Mouse (Mus musculus) retina, postnatal 1 day (tissue): Measurements from ENCODE around the gene Fermt3.

Source experiments
- DNase-seq: peaks from one replicate; pipeline ENCODE4 v3.0.0-alpha.2; 2012

The Fermt3 gene

DNA sequence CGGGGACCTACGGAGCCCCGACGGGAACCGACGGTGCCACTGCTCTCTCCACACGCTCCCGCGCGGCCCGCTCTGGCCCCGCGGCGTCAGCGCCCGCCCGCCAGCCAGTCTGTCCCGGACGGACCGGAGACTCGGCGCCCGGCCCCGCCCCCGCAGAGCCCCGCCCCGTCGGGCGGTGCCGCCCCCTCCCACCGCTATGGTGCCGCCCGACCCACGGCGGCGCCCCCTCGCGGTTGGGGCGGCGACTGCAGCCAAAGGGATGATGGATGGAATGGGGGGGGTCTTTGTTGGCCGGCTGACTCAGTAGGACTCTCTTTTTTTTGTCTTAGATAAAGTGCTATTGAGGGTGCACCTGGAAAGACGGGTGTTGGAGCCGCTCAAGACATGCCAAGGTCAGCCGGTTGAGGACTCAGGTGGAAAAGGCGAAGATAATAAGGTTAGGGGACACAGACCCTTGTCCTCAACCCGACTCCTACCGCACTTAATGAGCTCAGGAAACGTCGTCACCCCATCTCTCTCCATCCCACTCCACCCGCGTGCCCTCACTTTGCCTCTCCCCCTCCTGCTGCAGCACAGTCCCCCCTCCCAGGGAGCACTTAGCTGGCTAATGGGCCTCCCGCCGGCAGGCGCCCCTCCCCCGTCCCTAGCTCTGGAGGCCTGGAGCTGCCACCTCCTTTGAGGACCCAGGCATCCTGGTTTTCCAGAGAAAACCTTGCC lies 49.4 kb downstream of the Fermt3 start:
- peak; percentile 78 for DNase-seq

DNA sequence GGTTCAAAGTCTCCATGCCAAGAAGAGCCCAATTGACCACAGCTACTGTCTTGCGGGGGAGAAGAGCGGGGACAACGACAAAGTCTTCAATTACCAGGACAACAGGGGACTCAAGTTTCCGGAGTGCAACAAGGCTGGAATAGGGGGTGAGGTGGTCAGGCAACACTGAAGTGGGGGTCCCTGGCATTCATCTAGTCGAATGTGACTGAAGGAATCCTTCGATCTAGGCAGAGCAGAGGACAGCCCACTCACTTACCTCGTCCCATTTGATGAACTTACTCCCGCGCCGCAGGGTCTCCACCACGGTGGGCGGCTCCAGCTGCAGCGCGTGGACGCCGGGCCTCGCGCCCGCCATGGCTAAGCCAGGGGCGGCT lies 50.0 kb downstream of the Fermt3 start:
- no peak for DNase-seq

DNA sequence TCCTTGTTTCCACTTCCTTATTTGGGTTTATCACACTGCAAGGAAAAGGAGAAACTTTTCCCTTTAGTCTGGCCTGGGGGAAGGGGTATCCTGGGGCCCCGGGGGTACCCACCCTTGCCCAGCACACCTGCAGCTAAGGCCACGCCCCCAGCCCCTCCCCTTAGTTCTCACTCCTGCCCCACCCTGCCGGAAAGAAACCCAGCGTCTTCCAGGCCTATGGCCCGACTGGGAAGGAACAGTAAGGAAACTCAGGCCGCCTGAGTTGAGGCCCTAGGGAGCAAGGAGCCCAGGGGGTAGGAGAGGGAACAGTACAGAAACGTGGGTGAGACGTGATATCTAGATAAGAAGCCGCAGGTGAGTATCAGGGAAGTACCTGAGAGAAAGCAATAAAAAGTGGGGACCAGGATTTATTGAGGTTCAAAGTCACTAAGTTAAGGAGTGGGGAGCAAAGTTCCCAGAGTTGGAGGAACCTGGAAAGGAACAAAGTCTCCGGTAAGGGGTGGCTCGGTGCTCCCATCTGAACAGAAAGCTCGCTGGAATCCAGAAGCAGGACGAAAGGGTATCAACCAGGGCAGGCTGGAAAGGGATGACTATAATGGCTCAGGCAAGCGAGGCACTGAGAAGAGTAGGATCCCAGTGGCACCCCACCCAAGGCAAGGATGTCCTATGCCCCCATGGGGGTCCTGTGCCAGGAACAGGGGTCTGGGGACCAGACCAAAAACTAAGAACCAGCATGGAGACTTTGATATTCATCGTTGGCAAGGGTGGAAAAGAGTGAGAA lies 50.6 kb downstream of the Fermt3 start:
- no peak for DNase-seq

DNA sequence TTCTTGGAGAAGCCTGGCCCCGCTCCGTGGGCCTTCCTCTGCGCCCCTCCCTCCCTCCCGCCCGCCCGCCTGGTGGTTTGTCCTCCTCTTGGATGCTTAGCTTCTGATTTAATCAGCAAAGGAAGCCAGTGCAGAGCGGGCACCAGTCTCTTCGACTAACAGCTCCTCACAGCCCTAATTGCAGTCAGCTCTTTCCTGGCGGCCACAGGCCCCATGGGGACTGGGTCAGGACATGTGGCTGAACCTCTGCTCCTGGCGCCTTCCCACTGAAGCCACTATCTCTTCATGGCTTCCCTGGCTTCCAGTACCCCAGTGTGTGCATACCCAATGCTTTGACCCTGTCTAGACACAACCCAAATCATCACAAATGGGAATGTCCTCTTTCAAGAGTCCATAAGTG lies 62.8 kb downstream of the Fermt3 start:
- DNase-seq: no peak

DNA sequence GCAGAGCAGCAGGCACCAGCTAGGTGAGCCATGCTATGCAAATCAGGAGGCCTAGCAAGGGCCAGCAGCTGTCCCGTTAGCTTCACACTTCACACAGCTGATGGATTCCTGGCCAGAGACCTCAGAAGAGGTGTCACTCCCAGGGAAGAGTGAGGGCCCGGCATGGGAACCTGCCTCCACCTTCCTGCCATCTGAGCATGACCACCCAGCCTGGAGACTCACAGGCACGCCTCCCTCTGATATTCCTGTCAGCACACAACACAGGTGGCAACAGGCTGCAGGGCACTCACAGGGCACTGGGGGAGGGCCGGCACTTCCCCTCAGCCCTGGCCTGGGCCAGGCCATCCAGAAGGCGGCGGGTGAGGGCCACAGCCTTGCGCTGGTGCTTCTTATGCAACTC lies 63.8 kb downstream of the Fermt3 start:
- no peak for DNase-seq

DNA sequence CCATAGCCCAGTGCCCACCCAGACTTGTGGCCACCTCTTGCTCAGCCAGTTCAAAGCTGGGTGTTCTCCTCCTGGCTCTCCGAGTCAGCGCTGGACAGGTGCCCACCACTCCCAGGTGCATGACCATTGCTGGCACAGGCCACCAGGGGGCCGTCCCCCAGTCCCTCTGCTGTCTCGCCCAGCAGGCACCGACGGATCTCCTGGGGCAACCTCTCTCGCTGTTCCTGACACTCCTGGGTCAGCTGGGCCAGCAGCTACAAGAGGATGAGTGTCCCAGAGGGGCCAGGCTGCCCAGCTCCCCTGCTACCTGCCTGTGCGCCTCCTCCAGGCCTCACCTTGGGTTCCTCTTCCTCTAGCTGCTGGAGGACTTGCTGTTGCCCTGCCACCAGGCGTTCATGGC lies 65.2 kb downstream of the Fermt3 start:
- DNase-seq: peak; percentile 42

DNA sequence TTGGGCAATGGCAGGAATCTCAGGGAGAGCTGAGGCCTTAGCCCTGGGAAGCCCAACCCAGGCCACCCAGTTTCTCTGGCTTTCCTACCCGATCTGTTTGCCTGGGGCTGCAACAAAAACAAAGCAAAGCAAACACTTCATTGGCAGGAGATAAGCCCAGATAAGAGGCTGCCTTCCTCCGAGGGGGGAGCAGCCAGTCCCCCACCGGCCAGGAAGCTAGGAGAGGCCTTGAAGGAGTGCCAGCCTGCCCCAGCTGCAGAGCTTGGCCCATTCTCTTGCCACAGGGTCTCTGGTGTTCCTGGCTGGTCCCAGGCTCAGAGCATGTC lies 66.6 kb downstream of the Fermt3 start:
- DNase-seq: no peak

DNA sequence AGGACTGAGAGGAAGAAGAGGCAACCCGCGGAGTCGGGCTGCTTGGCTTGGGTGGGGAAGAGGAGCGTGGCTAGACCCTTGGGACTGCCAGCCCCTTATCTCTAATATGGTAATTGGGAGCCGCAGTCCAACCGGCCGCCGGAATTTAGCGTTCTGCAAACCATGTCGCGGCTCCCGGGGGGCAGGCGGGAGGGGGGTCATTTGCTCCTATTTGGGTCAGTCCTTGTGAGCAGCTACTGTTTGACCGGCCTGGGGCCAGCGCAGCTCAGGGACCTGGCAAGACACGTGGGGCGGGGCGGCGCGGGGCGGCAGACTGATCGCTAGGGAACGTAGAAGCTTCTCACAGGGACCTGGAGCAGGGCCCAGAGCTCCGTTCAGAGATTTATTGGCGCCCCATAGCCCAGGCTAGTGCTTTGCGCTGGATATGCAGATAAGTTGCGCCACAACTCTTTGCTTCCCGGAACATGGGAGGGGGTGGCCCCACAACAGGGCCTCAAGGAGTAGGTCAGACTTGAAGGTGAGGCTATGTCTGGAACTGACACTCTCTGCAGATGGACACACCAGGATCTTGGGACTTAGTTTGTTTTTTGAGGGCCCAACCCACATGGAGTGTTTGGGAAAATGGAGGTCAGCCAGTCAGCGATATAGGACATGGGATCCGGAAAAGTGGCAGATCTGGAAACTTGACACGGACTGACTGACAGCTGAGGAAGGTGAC lies 67.1 kb downstream of the Fermt3 start:
- DNase-seq: peak; percentile 80

DNA sequence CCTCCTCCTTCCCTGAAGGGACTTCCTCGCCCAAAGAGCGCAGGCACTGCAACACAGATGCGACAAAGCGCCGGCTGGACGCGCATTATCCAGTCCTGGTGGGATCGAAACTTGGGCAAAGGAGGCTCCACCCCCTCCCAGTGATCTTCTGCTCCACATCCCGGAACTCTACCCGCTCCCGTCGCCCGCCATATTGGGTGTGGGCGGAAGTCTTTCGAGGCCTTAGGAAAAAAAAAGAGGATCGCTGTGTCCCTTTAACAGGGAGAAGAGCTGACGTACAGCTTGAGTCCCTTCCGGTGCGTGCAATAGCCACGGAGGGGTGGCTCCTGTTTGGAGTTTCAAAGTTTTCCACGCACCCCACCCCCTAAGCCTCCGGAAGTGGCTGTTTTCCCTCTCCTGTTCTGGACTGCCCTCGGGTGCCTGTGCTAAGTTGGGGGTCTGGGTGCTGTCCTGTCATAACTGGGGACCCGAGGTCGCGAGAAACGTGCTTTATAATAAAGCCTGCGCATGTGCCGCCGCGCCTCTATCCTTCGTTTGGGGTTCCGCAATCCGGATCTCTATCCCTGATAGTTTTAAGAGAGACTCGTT lies 67.8 kb downstream of the Fermt3 start:
- peak; percentile 97 for DNase-seq

DNA sequence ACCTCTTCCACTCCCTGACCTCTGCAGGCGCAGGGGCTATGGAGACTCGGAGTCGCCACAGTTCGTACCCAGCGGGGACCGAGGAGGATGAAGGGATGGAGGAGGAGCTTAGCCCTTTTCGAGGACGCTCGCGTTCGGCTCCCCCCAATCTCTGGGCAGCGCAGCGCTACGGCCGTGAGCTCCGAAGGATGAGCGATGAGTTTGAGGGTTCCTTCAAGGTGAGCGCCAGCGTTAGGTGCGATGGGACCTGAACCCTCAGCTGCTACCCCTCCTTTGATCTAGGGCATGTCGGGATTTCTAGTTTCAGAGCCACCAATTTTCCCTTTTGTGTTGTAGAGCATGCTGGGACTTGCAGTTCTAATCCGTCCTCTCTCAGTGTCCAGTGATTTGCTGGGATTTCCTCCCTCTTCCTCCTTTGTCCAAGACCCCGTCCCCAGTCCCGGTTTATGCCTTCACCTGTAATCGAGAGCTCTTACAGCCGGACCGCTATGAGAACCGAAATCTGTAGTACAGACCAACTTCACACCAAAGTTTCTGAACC lies 68.6 kb downstream of the Fermt3 start:
- DNase-seq: peak; percentile 83

DNA sequence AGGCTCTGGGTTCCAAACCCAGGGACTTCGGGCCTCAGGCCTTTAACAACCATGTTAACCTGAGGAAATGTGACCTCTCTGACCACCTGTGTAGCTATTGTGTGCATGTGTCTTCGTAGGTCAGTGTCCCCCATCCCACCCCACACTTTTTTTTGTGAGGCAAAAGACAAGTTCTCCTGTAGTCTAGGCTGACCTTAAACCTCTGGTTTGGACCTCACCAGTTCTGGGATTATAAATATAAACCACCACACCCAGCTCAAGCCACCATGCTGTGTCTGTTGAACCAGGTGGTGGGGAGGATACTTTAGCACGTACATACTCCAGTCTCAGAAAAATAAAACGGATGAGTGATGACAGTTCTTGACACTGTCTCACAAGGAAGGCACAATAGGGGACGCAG lies 69.3 kb downstream of the Fermt3 start:
- no peak for DNase-seq

DNA sequence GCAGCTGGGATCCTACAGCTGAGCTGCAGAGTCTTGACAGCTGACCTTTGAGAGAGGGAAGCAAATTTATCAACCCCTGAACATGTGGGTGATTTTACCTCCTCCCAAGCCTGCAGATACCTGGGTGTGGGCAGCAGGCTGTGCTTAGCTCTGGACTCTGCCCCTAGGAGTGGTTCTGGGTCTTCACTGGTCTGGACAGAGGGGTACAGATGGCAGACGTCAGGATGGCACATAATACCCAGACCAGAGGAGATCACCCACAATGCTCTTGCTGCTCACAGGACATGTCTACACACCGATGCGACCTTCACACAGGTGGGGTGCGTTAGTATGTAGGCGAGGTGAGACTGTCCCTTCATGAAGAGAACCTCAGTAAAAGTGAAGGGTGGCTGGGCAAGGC lies 69.7 kb downstream of the Fermt3 start:
- no peak for DNase-seq
